Mouse (Mus musculus) hindbrain, embryonic 12.5 days (tissue): ENCODE results near the gene Nek9. TPM values are rescaled to one million over a fixed set of nuclear protein-coding genes. Genes with fewer than 3 reads are reported as not detected.

Experiments used
- ATAC-seq: fragments of 200-750 bp; cut with Nextera tagmentation; 2 replicates; pipeline ENCODE4 v1.8.0; 2017; ENCODE audit warnings: moderate TSS enrichment; ENCODE audit not compliant: low FRiP score
- H3K27ac ChIP-seq: fragments of 300-500 bp; sonication (generic); 2 replicates; pipeline ENCODE4 v1.5.1; 2016; ENCODE audit warnings: mild to moderate bottlenecking
- H3K27me3 ChIP-seq: fragments of 300-500 bp; sonication (generic); 2 replicates; pipeline ENCODE4 v1.6.1; 2016; ENCODE audit warnings: mild to moderate bottlenecking
- H3K36me3 ChIP-seq: fragments of 300-500 bp; sonication (generic); 2 replicates; pipeline ENCODE4 v1.6.1; 2016; ENCODE audit warnings: mild to moderate bottlenecking
- H3K4me1 ChIP-seq: fragments of 300-500 bp; sonication (generic); 2 replicates; pipeline ENCODE4 v1.6.1; 2016
- H3K4me2 ChIP-seq: fragments of 300-500 bp; sonication (generic); replicated peaks from 2 replicates; pipeline ENCODE4 v1.6.1; 2016; ENCODE audit warnings: mild to moderate bottlenecking
- H3K4me3 ChIP-seq: fragments of 300-500 bp; sonication (generic); 2 replicates; pipeline ENCODE4 v1.5.1; 2016; ENCODE audit warnings: mild to moderate bottlenecking
- H3K9ac ChIP-seq: fragments of 300-500 bp; sonication (generic); 2 replicates; pipeline ENCODE4 v1.6.1; 2016; ENCODE audit warnings: mild to moderate bottlenecking, moderate library complexity
- H3K9me3 ChIP-seq: fragments of 300-500 bp; sonication (generic); replicated peaks from 2 replicates; pipeline ENCODE4 v1.6.1; 2016; ENCODE audit warnings: mild to moderate bottlenecking
- WGBS: fragments of 180-500 bp; shearing (Covaris S2); methylation state at CpG from one replicate; pipeline ENCODE4 v1.1.7; 2016; 5-methylcytosine and 5-hydroxymethylcytosine counted together
- polyA plus RNA-seq: library from polyadenylated mRNA; unstranded; fragments of >200 nt; fragmentation: Nextera tagmentation; extraction: Ambion mirVana; gene quantifications from 2 replicates; pipeline ENCODE4 v1.2.1, GENCODE M21; 2016

The Nek9 gene
- polyA plus RNA-seq, result 26.7 and 28.2 TPM in 2 replicates

DNA sequence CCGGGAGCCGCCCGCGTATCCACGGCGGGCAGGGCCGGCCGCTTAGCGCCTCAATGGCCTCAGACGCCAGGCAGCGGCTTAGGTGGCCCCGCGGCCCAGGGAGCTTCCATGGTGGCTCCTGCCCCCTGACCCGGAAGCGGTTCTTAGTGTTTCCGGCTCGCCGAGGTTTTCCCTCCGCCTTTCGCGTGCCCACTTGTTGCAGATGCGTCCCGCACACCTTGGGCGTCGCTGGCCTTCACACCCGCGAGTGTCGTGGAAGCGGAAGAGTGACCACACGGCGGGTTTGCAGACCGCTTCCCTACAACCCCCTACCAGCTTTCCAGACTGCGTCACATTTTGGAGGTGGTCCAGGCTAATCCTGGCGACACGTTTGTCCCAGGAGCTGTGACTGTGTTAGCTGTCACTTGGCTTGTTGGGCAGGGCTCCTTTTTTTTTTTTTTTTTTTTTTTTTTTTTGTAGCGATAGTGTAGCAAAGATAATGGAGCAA lies at the start of gene Nek9:
TSS of gene Nek9 (minus strand) at position 120 of the 487 bp plus-strand sequence.
- ATAC-seq, result peak; percentile 79
- H3K9ac ChIP-seq, result peak within 1 kb of the TSS; percentile 94
- H3K27me3 ChIP-seq, result no peaks in the 10 kb centered on the region
- H3K4me2 ChIP-seq, result peak within 1 kb of the TSS; percentile 68
- peaks cover 15% of the 10 kb centered on the region; the same call in 1 of the 2 replicates for H3K36me3 ChIP-seq
- peak within 1 kb of the TSS; percentile 85 for H3K27ac ChIP-seq
- no peaks in the 10 kb centered on the region for H3K9me3 ChIP-seq
- H3K4me3 ChIP-seq, result peak within 1 kb of the TSS; percentile 97
- peaks cover 16% of the 10 kb centered on the region for H3K4me1 ChIP-seq
- under 1% methylated on average over 31 of the region's 36 CpGs for WGBS

DNA sequence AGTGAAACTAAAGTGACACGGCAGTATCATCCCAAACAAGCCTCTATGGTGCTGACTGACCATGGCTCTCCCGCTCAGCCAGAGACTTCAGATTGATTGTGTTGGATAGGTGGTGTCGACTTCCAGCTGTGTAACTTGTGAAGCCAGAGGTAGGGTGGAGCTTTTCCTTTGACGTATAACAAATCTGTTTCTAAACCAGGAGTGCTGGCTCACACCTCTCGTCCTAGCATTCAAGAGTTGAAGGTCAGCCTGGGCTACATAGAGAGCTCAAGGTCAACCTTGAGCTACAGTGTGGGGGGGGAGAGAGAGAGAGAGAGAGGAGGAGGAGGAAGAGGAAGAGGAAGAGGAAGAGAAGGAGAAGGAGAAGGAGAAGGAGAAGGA lies 46.8 kb upstream of the Nek9 start:
- no peak for ATAC-seq
- WGBS, result 52% methylated on average over 5 of the region's 5 CpGs
- no peaks in the 10 kb centered on the region for H3K4me1 ChIP-seq
- no peaks in the 10 kb centered on the region for H3K27me3 ChIP-seq
- no peak overlapping the region for H3K27ac ChIP-seq
- no peak overlapping the region for H3K9ac ChIP-seq
- no peaks in the 10 kb centered on the region for H3K36me3 ChIP-seq
- H3K4me2 ChIP-seq, result no peak overlapping the region
- no peaks in the 10 kb centered on the region for H3K9me3 ChIP-seq
- H3K4me3 ChIP-seq, result no peak overlapping the region

DNA sequence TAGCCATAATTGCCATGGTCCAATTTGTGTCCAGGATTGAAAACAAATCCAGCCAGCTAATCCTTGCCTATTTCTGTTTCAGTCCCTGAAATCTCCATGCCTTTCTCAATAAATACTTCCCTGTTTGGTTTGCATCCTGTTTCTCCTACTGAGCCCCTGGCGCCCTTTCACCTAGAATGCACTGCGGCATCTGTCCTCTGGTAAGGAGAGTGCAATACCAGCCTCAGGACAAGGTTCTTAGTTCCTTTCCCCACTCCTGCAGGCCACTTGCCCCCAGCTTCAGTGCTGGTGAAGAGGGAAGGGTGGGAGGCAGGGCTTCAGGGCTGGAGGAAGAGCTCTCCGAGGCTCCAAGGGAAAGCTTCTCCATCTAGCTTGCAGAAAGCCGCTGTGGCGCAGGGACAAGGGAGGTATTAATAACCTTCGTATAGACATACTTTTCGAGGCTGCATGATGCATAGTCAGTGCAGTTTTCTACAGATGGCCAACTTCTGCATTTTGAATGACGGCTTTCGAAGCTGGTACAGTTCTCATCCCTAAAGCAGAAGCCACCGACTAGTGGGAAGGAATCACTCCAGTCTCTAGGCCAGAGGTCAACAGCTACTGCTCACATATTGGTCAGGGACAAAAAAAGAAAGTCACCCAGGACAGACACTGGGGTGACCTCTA lies 46.3 kb upstream of the Nek9 start:
- H3K27me3 ChIP-seq, result no peaks in the 10 kb centered on the region
- 85% methylated on average over 10 of the region's 10 CpGs for WGBS
- H3K9ac ChIP-seq, result no peak overlapping the region
- no peaks in the 10 kb centered on the region for H3K4me1 ChIP-seq
- no peak for ATAC-seq
- no peaks in the 10 kb centered on the region for H3K36me3 ChIP-seq
- H3K9me3 ChIP-seq, result no peaks in the 10 kb centered on the region
- no peak overlapping the region for H3K4me3 ChIP-seq
- no peak overlapping the region for H3K27ac ChIP-seq
- H3K4me2 ChIP-seq, result no peak overlapping the region

DNA sequence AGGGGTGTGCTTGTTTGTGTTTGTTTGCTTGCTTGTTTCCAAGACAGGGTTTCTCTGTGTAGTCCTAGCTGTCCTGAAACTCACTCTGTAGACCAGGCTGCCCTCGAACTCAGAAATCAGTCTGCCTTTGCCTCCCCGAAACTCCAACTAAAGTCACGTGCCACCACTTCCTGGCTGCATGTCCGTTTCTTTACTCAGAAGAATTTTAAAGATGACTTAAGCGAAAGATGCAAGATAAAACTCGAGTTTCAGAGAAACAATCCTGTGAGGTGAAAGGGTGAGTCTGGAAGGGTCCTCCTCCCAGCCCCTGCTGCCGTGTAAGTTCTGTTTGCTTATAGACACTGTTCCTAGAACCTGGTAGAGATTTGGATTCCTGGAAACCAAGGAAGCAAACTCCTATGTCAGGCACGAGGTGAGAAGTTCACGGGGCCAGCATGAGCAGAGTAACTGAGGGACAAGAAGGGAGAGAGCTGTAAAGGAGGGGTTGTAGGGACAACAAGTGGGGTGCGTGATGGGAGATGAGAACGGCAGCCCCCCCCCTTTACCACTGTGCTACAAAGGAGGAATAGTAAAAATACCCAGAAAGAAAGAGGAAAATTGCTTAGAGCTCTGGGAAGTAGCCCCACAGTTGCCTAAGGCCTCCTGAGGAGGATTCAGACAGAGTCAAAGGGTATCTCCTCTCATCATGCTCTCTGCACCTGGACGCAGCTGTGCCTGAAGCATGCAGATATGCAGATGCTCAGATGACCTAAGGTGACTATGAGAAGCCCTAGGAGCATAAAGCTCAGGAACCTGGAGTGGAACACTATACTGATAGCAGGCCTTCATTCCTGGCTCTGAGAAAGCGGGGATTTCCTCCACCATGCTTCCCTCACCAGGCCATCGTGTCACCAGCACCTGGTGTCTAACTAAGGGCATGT lies 43.9 kb upstream of the Nek9 start:
- H3K27me3 ChIP-seq, result no peaks in the 10 kb centered on the region
- H3K4me2 ChIP-seq, result no peak overlapping the region
- no peaks in the 10 kb centered on the region for H3K4me1 ChIP-seq
- 78% methylated on average over 14 of the region's 14 CpGs for WGBS
- ATAC-seq, result no peak
- H3K27ac ChIP-seq, result no peak overlapping the region
- no peak overlapping the region for H3K9ac ChIP-seq
- no peak overlapping the region for H3K4me3 ChIP-seq
- H3K9me3 ChIP-seq, result no peaks in the 10 kb centered on the region
- H3K36me3 ChIP-seq, result no peaks in the 10 kb centered on the region

DNA sequence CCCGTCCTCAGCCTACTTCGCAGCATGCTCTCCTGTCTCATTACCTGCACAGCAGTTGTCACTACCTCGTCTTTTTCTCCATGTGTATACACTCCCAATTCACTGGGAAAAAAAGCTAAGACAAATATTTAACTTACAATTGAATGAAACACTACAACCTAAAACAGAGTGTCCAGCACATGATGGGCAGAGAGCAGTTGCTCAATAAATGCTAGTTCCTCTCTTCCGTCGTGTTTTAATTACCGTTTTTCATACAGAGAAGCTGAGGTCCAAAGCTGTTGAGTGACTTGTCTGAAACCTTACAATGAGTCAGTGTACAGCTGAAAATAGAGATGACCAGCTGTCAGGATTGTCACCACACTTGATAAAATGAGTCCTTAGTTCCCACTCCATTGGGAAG lies 42.4 kb upstream of the Nek9 start:
- Histone ChIP-seq H3K9me3 (no peaks in the 10 kb centered on the region), H3K27ac (no peak overlapping the region), H3K9ac (no peak overlapping the region), H3K4me3 (no peak overlapping the region), H3K27me3 (no peaks in the 10 kb centered on the region), H3K4me1 (no peaks in the 10 kb centered on the region), H3K36me3 (no peaks in the 10 kb centered on the region), H3K4me2 (no peak overlapping the region)
- 88% methylated on average over 6 of the region's 6 CpGs for WGBS
- no peak for ATAC-seq

DNA sequence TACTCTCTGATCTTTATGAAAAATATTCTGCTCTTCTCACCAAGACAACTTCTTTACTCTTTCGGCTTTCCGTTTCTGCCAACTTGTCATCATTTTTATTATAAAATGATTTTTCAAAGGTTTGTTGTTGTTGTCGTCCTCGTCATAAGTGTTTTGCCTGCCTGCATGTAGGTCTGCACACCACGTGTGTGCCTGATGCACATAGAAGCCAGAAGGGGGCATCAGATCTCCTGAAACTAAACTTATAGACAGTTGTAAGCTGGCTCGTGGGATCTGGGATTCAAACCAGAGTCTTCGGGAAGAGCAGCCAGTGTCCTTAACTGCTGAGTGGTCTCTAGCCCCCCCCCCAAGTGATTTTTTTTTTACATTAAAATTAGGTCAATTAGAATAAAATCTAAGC lies 41.8 kb upstream of the Nek9 start:
- no peak overlapping the region for H3K4me2 ChIP-seq
- no peak overlapping the region for H3K9ac ChIP-seq
- no peaks in the 10 kb centered on the region for H3K36me3 ChIP-seq
- no peak for ATAC-seq
- no peaks in the 10 kb centered on the region for H3K9me3 ChIP-seq
- 74% methylated on average over 7 of the region's 7 CpGs for WGBS
- H3K4me3 ChIP-seq, result no peak overlapping the region
- no peaks in the 10 kb centered on the region for H3K4me1 ChIP-seq
- no peak overlapping the region for H3K27ac ChIP-seq
- H3K27me3 ChIP-seq, result no peaks in the 10 kb centered on the region

DNA sequence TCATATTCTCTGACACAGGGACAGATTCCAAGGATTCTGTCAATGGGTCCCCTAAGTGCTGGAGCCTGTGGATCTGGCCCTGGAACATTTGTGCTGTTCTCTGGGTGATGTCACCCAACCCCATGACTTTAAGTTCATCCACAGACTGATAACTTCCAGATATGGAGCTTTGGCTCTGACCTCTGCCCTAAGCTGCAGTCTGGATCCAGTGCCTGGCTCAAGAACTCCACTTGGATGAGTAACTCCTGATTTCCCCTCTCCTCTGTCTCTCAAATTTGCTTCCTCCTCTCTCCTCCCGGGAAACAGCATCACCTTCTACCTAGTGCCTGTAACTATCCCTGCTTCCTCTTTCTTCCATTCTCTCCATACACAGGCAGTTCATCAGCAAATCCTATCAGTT lies 41.1 kb upstream of the Nek9 start:
- Histone ChIP-seq H3K9ac (no peak overlapping the region), H3K27me3 (no peaks in the 10 kb centered on the region), H3K4me3 (no peak overlapping the region), H3K4me1 (0 out of 2 replicates have a peak, but pooled peaks cover 2% of the 10 kb centered on the region), H3K36me3 (no peaks in the 10 kb centered on the region), H3K9me3 (no peaks in the 10 kb centered on the region), H3K27ac (no peak overlapping the region), H3K4me2 (no peak overlapping the region)
- 67% methylated on average over 1 of the region's 1 CpGs for WGBS
- no peak for ATAC-seq

DNA sequence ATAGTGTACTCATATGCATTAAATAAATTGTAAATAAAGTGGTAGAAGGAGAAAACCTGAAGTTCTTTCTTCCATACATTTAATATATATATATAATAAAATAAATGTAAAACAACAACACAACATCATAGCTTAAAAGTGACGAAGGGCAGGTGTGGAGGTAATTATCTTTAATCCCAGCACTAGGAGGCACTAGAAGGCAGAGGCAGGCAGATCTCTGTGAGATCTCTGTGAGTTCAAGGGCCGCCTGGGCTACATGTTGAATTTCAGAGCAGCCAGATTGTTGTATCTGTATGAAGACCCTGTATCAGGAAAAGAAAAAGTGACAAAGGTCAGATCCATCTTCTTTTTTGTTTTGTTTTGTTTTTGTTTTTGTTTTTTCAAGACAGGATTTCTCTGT lies 39.1 kb upstream of the Nek9 start:
- H3K4me1 ChIP-seq, result peaks cover 7% of the 10 kb centered on the region
- no peaks in the 10 kb centered on the region for H3K27me3 ChIP-seq
- WGBS, result 79% methylated on average over 2 of the region's 2 CpGs
- ATAC-seq, result no peak
- no peak overlapping the region for H3K27ac ChIP-seq
- H3K36me3 ChIP-seq, result no peaks in the 10 kb centered on the region
- no peak overlapping the region for H3K9ac ChIP-seq
- no peak overlapping the region for H3K4me2 ChIP-seq
- no peak overlapping the region for H3K4me3 ChIP-seq
- no peaks in the 10 kb centered on the region for H3K9me3 ChIP-seq

DNA sequence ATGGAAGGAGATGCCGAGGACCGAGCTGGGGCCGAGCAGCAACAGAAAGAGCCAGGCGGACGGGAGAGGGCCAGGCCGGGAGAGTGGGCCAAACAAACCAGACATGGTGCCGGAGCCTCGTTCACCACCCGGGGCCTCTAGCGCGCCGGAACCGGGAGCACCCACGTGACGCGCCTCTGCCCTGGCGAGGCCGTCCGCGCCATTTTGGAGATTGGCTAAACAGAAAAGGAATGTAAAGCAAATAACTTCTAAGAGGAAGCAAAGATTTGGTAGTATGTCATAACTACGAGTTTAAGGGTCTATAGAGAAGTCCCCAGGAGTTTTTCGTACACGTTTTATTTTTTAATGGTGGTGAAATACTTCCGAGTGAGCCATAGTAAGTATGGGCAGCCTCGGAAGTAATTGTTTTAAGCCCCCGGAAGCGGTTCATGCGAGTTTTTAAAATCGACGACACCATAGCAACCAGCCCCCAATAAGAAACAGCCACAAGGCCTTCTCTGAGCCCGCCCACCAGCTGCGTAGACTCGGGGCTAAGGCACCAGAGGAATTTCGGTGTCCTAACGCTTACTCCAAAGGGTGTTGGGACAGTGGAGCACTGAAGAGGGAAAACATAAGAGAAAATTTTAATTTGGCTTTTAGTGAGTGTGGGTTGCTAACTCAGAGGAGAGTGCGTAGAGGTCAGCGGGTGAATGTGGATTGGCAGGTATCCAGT lies 35.6 kb upstream of the Nek9 start, which contains the start of gene Tmed10:
TSS of gene Tmed10 (minus strand) at position 287 of the 712 bp plus-strand sequence.
- WGBS, result under 1% methylated on average over 37 of the region's 37 CpGs
- Histone ChIP-seq H3K4me2 (peak within 1 kb of the TSS; percentile 68), H3K36me3 (no peaks in the 10 kb centered on the region), H3K9ac (peak within 1 kb of the TSS; percentile 98), H3K4me3 (peak within 1 kb of the TSS; percentile 98), H3K27ac (peak within 1 kb of the TSS; percentile 80), H3K9me3 (no peaks in the 10 kb centered on the region), H3K4me1 (peaks cover 17% of the 10 kb centered on the region), H3K27me3 (no peaks in the 10 kb centered on the region)
- ATAC-seq, result peak; percentile 96

DNA sequence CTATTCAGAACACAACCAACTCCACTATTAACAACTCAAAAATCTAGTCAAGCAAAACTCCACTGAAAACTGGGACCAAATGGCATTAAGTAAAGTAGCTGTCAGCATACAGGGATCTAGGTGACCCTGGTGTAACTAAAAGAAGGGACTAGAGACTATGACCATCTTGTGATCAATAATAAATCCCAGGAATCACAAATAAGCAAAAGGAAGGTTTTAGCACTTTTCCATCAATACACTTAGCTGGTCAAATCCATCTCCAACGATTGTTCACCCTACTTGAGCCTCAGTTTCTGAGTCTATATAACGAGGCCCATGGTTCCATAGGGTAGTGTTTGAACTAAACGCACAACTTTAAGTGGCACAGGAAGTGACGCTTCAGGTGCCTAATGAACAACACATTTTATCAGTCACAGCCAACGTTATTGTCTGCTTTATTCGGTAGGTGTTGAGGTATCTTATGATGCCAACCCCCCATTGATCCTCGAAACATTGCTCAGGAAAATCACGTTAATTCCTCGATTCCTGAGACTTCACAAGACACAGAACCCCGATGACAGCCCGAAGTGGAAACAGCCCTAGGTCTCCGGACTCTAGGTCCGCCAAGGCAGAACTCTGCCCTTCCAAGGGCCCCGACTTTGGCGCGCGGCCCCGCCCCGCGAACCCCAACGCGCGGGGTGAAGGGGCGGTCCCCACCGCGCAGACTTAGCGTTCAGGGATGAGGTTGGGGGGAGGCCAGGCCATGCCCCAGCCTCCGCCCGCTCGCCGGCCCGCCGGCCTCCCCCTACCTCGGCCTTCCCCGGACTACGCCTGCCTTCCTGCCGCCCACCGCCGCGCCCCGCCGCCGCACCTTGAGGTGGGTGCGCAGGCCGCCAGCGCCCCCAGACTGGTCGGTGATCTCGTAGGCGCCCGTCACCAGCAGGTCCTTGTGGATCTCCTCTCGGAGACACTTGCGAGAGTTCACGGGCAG lies 34.7 kb upstream of the Nek9 start:
- Histone ChIP-seq H3K9me3 (no peaks in the 10 kb centered on the region), H3K9ac (peak overlapping the region; percentile 98), H3K36me3 (no peaks in the 10 kb centered on the region), H3K27ac (peak overlapping the region; percentile 80), H3K27me3 (no peaks in the 10 kb centered on the region), H3K4me2 (peak overlapping the region; percentile 68), H3K4me3 (peak overlapping the region; percentile 98), H3K4me1 (peaks cover 17% of the 10 kb centered on the region)
- peak; percentile 72 for ATAC-seq
- WGBS, result 2% methylated on average over 53 of the region's 53 CpGs

DNA sequence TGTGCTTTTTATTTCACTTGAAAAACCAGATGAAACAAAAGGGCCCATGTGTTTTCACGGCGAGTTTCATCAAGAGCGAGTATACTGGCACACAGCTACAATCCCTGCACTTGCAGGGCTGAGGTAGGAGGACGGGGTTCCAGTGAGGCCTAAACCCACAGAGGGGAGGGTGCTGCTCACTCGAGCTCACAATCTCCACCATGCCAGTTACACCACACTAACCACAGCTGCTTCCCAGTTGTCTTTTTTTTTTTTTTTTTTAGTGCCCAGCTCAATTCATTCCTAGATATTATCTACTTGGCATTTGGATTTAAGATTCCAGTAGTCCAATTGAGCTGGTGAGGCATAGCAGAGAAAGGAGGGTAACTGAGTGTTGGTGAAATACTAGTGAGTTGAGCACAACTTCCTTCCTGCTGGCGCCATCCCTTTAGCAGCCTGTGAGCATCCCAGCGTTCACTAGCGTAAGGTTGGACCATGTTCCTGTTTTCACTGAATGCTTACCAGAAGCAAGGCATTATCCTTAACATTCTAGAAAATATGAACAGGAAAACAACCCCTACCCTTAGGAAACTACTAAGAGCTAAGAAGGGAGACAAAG lies 33.0 kb upstream of the Nek9 start:
- Histone ChIP-seq H3K36me3 (no peaks in the 10 kb centered on the region), H3K4me2 (peak overlapping the region; percentile 19; the same call in 1 of the 2 replicates), H3K27ac (no peak overlapping the region), H3K9ac (0 out of 2 replicates have a peak overlapping the region, but pooled peaks have one; percentile 13), H3K9me3 (no peaks in the 10 kb centered on the region), H3K27me3 (no peaks in the 10 kb centered on the region), H3K4me3 (no peak overlapping the region), H3K4me1 (peaks cover 18% of the 10 kb centered on the region)
- 72% methylated on average over 8 of the region's 8 CpGs for WGBS
- no peak for ATAC-seq
